Mouse (Mus musculus) embryonic facial prominence, embryonic 15.5 days (tissue): Measurements from ENCODE around the gene Pcbp3. TPM values are rescaled to one million over a fixed set of nuclear protein-coding genes. Genes with fewer than 3 reads are reported as not detected.

Experiments
- ATAC-seq: fragments of 200-750 bp; cut with Nextera tagmentation; 2 replicates; pipeline ENCODE4 v1.8.0; 2017; ENCODE audit warnings: low read depth, moderate TSS enrichment; ENCODE audit not compliant: insufficient number of reproducible peaks, low FRiP score, low TSS enrichment
- H3K27ac ChIP-seq: fragments of 300-500 bp; sonication (generic); replicated peaks from 2 replicates; pipeline ENCODE4 v1.5.1; 2015; ENCODE audit warnings: mild to moderate bottlenecking, inconsistent platforms
- H3K27me3 ChIP-seq: fragments of 300-500 bp; sonication (generic); 2 replicates; pipeline ENCODE4 v1.6.1; 2015; ENCODE audit warnings: inconsistent platforms
- H3K36me3 ChIP-seq: fragments of 300-500 bp; sonication (generic); 2 replicates; pipeline ENCODE4 v1.6.1; 2015; ENCODE audit warnings: mild to moderate bottlenecking, inconsistent platforms
- H3K4me1 ChIP-seq: fragments of 300-500 bp; sonication (generic); 2 replicates; pipeline ENCODE4 v1.6.1; 2015; ENCODE audit warnings: inconsistent platforms
- H3K4me2 ChIP-seq: fragments of 300-500 bp; sonication (generic); replicated peaks from 2 replicates; pipeline ENCODE4 v1.6.1; 2015; ENCODE audit warnings: mild to moderate bottlenecking, inconsistent platforms
- H3K4me3 ChIP-seq: fragments of 300-500 bp; sonication (generic); replicated peaks from 2 replicates; pipeline ENCODE4 v1.5.1; 2015; ENCODE audit warnings: mild to moderate bottlenecking, inconsistent platforms
- H3K9ac ChIP-seq: fragments of 300-500 bp; sonication (generic); 2 replicates; pipeline ENCODE4 v1.6.1; 2015; ENCODE audit warnings: inconsistent platforms
- H3K9me3 ChIP-seq: fragments of 300-500 bp; sonication (generic); replicated peaks from 2 replicates; pipeline ENCODE4 v1.6.1; 2016; ENCODE audit warnings: inconsistent platforms
- WGBS: fragments of 180-500 bp; shearing (Covaris S2); methylation state at CpG from one replicate; pipeline ENCODE4 v1.1.7; 2015; 5-methylcytosine and 5-hydroxymethylcytosine counted together
- polyA plus RNA-seq: library from polyadenylated mRNA; unstranded; fragments of >200 nt; fragmentation: Nextera tagmentation; extraction: Ambion mirVana; gene quantifications from 2 replicates; pipeline ENCODE4 v1.2.1, GENCODE M21; 2015

The Pcbp3 gene
- polyA plus RNA-seq, 1 experiment from 2014 or later, result 27.7 TPM

- Histone ChIP-seq H3K4me2 (no peak overlapping the region), H3K4me3 (no peak overlapping the region), H3K36me3 (no peaks in the 10 kb centered on the region), H3K27me3 (no peaks in the 10 kb centered on the region), H3K4me1 (0 out of 2 replicates have a peak, but pooled peaks cover 8% of the 10 kb centered on the region), H3K9me3 (no peaks in the 10 kb centered on the region), H3K27ac (no peak overlapping the region), H3K9ac (no peak overlapping the region)
- ATAC-seq, result no peak
- WGBS, result 53% methylated on average over 5 of the region's 5 CpGs
Observed at GRCm38 (mm10) chr10:76881900-76882299, 79.8 kb downstream of the Pcbp3 start.

GRCm38 (mm10) chr10:76875310-76875709 is 86.4 kb downstream of the Pcbp3 start:
- Histone ChIP-seq H3K4me2 (no peak overlapping the region), H3K4me3 (no peak overlapping the region), H3K27me3 (no peaks in the 10 kb centered on the region), H3K4me1 (no peaks in the 10 kb centered on the region; the same call in 1 of the 2 replicates), H3K9me3 (no peaks in the 10 kb centered on the region), H3K9ac (no peak overlapping the region), H3K36me3 (no peaks in the 10 kb centered on the region), H3K27ac (no peak overlapping the region)
- WGBS, result 74% methylated on average over 6 of the region's 6 CpGs
- ATAC-seq, result no peak

- WGBS, result 81% methylated on average over 5 of the region's 5 CpGs
- no peak overlapping the region for H3K9ac ChIP-seq
- H3K27ac ChIP-seq, result no peak overlapping the region
- H3K27me3 ChIP-seq, result no peaks in the 10 kb centered on the region
- no peak overlapping the region for H3K4me3 ChIP-seq
- no peaks in the 10 kb centered on the region; the same call in 1 of the 2 replicates for H3K4me1 ChIP-seq
- H3K9me3 ChIP-seq, result no peaks in the 10 kb centered on the region
- H3K4me2 ChIP-seq, result no peak overlapping the region
- no peaks in the 10 kb centered on the region for H3K36me3 ChIP-seq
- no peak for ATAC-seq
Observed at GRCm38 (mm10) chr10:76874879-76875278, 86.8 kb downstream of the Pcbp3 start.

- 83% methylated on average over 1 of the region's 1 CpGs for WGBS
- H3K27me3 ChIP-seq, result no peaks in the 10 kb centered on the region
- H3K9ac ChIP-seq, result no peak overlapping the region
- no peaks in the 10 kb centered on the region for H3K36me3 ChIP-seq
- no peak for ATAC-seq
- H3K9me3 ChIP-seq, result no peaks in the 10 kb centered on the region
- H3K27ac ChIP-seq, result no peak overlapping the region
- no peak overlapping the region for H3K4me2 ChIP-seq
- H3K4me3 ChIP-seq, result no peak overlapping the region
- H3K4me1 ChIP-seq, result no peaks in the 10 kb centered on the region; the same call in 1 of the 2 replicates
Observed at GRCm38 (mm10) chr10:76874398-76874797, 87.3 kb downstream of the Pcbp3 start.

- H3K4me1 ChIP-seq, result no peaks in the 10 kb centered on the region; the same call in 1 of the 2 replicates
- H3K4me2 ChIP-seq, result no peak overlapping the region
Observed at GRCm38 (mm10) chr10:76873948-76874347, 87.7 kb downstream of the Pcbp3 start.

GRCm38 (mm10) chr10:76872736-76873135 is 89.0 kb downstream of the Pcbp3 start:
- H3K4me3 ChIP-seq, result no peak overlapping the region
- ATAC-seq, result no peak
- WGBS, result 74% methylated on average over 8 of the region's 8 CpGs
- no peaks in the 10 kb centered on the region for H3K9me3 ChIP-seq
- H3K27ac ChIP-seq, result no peak overlapping the region
- no peak overlapping the region for H3K9ac ChIP-seq
- no peak overlapping the region for H3K4me2 ChIP-seq
- no peaks in the 10 kb centered on the region for H3K27me3 ChIP-seq
- H3K4me1 ChIP-seq, result no peaks in the 10 kb centered on the region; the same call in 1 of the 2 replicates
- no peaks in the 10 kb centered on the region for H3K36me3 ChIP-seq

More at GRCm38 (mm10) chr10:76873948-76874347, 87.7 kb downstream of the Pcbp3 start:
- no peaks in the 10 kb centered on the region for H3K9me3 ChIP-seq
- H3K27ac ChIP-seq, result no peak overlapping the region
- no peak for ATAC-seq
- no peaks in the 10 kb centered on the region for H3K36me3 ChIP-seq
- H3K9ac ChIP-seq, result no peak overlapping the region
- H3K4me3 ChIP-seq, result no peak overlapping the region
- no peaks in the 10 kb centered on the region for H3K27me3 ChIP-seq
- 57% methylated on average over 10 of the region's 10 CpGs for WGBS

- no peak overlapping the region for H3K27ac ChIP-seq
- H3K4me1 ChIP-seq, result no peaks in the 10 kb centered on the region
- no peak overlapping the region for H3K9ac ChIP-seq
- H3K27me3 ChIP-seq, result no peaks in the 10 kb centered on the region
- ATAC-seq, result no peak
- H3K36me3 ChIP-seq, result no peaks in the 10 kb centered on the region
- H3K9me3 ChIP-seq, result no peaks in the 10 kb centered on the region
- H3K4me3 ChIP-seq, result no peak overlapping the region
- H3K4me2 ChIP-seq, result no peak overlapping the region
Observed at GRCm38 (mm10) chr10:76865936-76866335, 95.8 kb downstream of the Pcbp3 start.

- H3K27ac ChIP-seq, result no peak overlapping the region
- WGBS, result 80% methylated on average over 3 of the region's 3 CpGs
- ATAC-seq, result no peak
- no peak overlapping the region for H3K4me2 ChIP-seq
- H3K27me3 ChIP-seq, result no peaks in the 10 kb centered on the region
- no peaks in the 10 kb centered on the region for H3K36me3 ChIP-seq
- peaks cover 15% of the 10 kb centered on the region for H3K4me1 ChIP-seq
- H3K9me3 ChIP-seq, result no peaks in the 10 kb centered on the region
- no peak overlapping the region for H3K9ac ChIP-seq
- H3K4me3 ChIP-seq, result no peak overlapping the region
Observed at GRCm38 (mm10) chr10:76860998-76861397, 100.7 kb downstream of the Pcbp3 start.

- no peak overlapping the region; the same call in 1 of the 2 replicates for H3K27ac ChIP-seq
- H3K9me3 ChIP-seq, result no peaks in the 10 kb centered on the region
- no peak overlapping the region for H3K4me2 ChIP-seq
- H3K4me3 ChIP-seq, result no peak overlapping the region
- H3K27me3 ChIP-seq, result no peaks in the 10 kb centered on the region
- no peak overlapping the region for H3K9ac ChIP-seq
- H3K4me1 ChIP-seq, result peaks cover 15% of the 10 kb centered on the region
- ATAC-seq, result peak; percentile 56; the same call in 1 of the 2 replicates
- H3K36me3 ChIP-seq, result no peaks in the 10 kb centered on the region
- 51% methylated on average over 12 of the region's 12 CpGs for whole genome bisulfite sequencing
Observed at GRCm38 (mm10) chr10:76859355-76860127, 102.1 kb downstream of the Pcbp3 start.

- no peaks in the 10 kb centered on the region for H3K9me3 ChIP-seq
- H3K4me3 ChIP-seq, result no peak overlapping the region
- 88% methylated on average over 2 of the region's 2 CpGs for WGBS
- no peak overlapping the region for H3K9ac ChIP-seq
- no peak overlapping the region for H3K27ac ChIP-seq
- H3K4me2 ChIP-seq, result no peak overlapping the region
- ATAC-seq, result no peak
- H3K36me3 ChIP-seq, result no peaks in the 10 kb centered on the region
- peaks cover 15% of the 10 kb centered on the region for H3K4me1 ChIP-seq
- no peaks in the 10 kb centered on the region for H3K27me3 ChIP-seq
Observed at GRCm38 (mm10) chr10:76857879-76858278, 103.8 kb downstream of the Pcbp3 start.

- H3K27ac ChIP-seq, result no peak overlapping the region
- H3K9ac ChIP-seq, result no peak overlapping the region
- ATAC-seq, result no peak
- no peaks in the 10 kb centered on the region for H3K4me1 ChIP-seq
- H3K27me3 ChIP-seq, result no peaks in the 10 kb centered on the region
- no peak overlapping the region for H3K4me3 ChIP-seq
- H3K4me2 ChIP-seq, result no peak overlapping the region
- no peaks in the 10 kb centered on the region for H3K9me3 ChIP-seq
- 92% methylated on average over 5 of the region's 5 CpGs for WGBS
- no peaks in the 10 kb centered on the region for H3K36me3 ChIP-seq
Observed at GRCm38 (mm10) chr10:76846480-76846879, 115.2 kb downstream of the Pcbp3 start.

GRCm38 (mm10) chr10:76844901-76845300 is 116.8 kb downstream of the Pcbp3 start:
- no peak for ATAC-seq
- no peak overlapping the region for H3K27ac ChIP-seq
- H3K27me3 ChIP-seq, result no peaks in the 10 kb centered on the region
- H3K4me2 ChIP-seq, result no peak overlapping the region
- no peaks in the 10 kb centered on the region for H3K4me1 ChIP-seq
- no peaks in the 10 kb centered on the region for H3K36me3 ChIP-seq
- no peaks in the 10 kb centered on the region for H3K9me3 ChIP-seq
- H3K4me3 ChIP-seq, result no peak overlapping the region
- 74% methylated on average over 4 of the region's 4 CpGs for WGBS
- H3K9ac ChIP-seq, result no peak overlapping the region
